Mouse (Mus musculus) lung, postnatal 0 days (tissue): ENCODE results near the gene Ktn1. TPM values are rescaled to one million over a fixed set of nuclear protein-coding genes. Genes with fewer than 3 reads are reported as not detected.

ENCODE experiments used
- ATAC-seq: fragments of 200-750 bp; cut with Nextera tagmentation; 2 replicates; pipeline ENCODE4 v1.8.0; 2017; ENCODE audit warnings: moderate library complexity
- DNase-seq: peaks from one replicate; pipeline ENCODE4 v3.0.0-alpha.2; 2016; ENCODE audit warnings: low spot score
- H3K27ac ChIP-seq: fragments of 300-500 bp; sonication (generic); 2 replicates; pipeline ENCODE4 v1.5.1; 2014; ENCODE audit warnings: antibody characterized with exemption, mild to moderate bottlenecking, low read length, mixed read lengths
- H3K27me3 ChIP-seq: fragments of 300-500 bp; sonication (generic); replicated peaks from 2 replicates; pipeline ENCODE4 v1.6.1; 2014; ENCODE audit warnings: low read length, mixed read lengths; ENCODE audit not compliant: insufficient read depth
- H3K36me3 ChIP-seq: fragments of 300-500 bp; sonication (generic); 2 replicates; pipeline ENCODE4 v1.6.1; 2014; ENCODE audit warnings: low read length, mixed read lengths; ENCODE audit not compliant: insufficient read depth
- H3K4me1 ChIP-seq: fragments of 300-500 bp; sonication (generic); 2 replicates; pipeline ENCODE4 v1.6.1; 2014; ENCODE audit warnings: antibody characterized with exemption, low read depth, low read length, mixed read lengths; ENCODE audit not compliant: insufficient read depth
- H3K4me2 ChIP-seq: fragments of 300-500 bp; sonication (generic); replicated peaks from 2 replicates; pipeline ENCODE4 v1.6.1; 2014; ENCODE audit warnings: low read depth, mild to moderate bottlenecking, low read length, moderate library complexity, mixed read lengths
- H3K4me3 ChIP-seq: fragments of 300-500 bp; sonication (generic); 2 replicates; pipeline ENCODE4 v1.5.1; 2014; ENCODE audit warnings: low read depth, low read length
- H3K9ac ChIP-seq: fragments of 300-500 bp; sonication (generic); replicated peaks from 2 replicates; pipeline ENCODE4 v1.6.1; 2014; ENCODE audit warnings: low read depth, mild to moderate bottlenecking
- H3K9me3 ChIP-seq: fragments of 300-500 bp; sonication (generic); 2 replicates; pipeline ENCODE4 v1.6.1; 2016; ENCODE audit warnings: low read length, mixed read lengths
- CTCF ChIP-seq: IDR thresholded peaks from 2 replicates; pipeline ENCODE4 v1.5.1; 2016; ENCODE audit warnings: antibody characterized with exemption, mild to moderate bottlenecking
- EP300 ChIP-seq: IDR thresholded peaks from 2 replicates; pipeline ENCODE4 v1.6.1; 2016; ENCODE audit warnings: antibody characterized with exemption, mild to moderate bottlenecking, control low read depth
- WGBS: fragments of 180-500 bp; shearing (Covaris S2); extraction: QIAGEN DNeasy Blood & Tissue Kit; methylation state at CpG from one replicate; pipeline ENCODE4 v1.1.7; 2014; 5-methylcytosine and 5-hydroxymethylcytosine counted together
- polyA plus RNA-seq: library from polyadenylated mRNA; unstranded; fragments of >200 nt; fragmentation: Nextera tagmentation; extraction: Ambion mirVana; gene quantifications from 2 replicates; pipeline ENCODE4 v1.2.1, GENCODE M21; 2015

The Ktn1 gene
- polyA plus RNA-seq, 1 experiment from 2014 or later, result 50.8 TPM

DNA sequence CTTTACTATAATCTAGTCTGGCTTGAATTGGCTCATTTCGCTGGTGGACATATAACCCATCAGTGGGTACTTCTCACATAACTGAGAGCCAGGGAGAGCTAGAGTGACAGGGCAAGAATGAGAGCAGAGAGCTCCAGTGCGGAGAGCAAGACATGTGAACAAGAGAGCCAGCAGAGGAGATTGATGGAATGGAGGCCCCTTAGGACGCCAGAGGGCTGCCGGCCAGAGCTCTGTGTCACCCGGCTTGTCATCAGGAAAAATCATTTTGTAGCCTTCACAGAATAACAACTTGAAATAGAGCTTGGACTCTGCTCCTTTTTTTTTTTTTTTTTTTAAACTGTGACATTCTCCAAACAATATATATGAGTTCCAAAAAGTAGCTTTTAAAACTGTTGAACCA, 2.0 kb upstream of the Ktn1 start:
- no peak overlapping the region for H3K27ac ChIP-seq
- H3K4me3 ChIP-seq, result no peak overlapping the region
- H3K36me3 ChIP-seq, result no peaks in the 10 kb centered on the region
- H3K27me3 ChIP-seq, result no peaks in the 10 kb centered on the region
- no peak for ATAC-seq
- no peak overlapping the region for H3K9ac ChIP-seq
- no peaks in the 10 kb centered on the region for H3K9me3 ChIP-seq
- TF ChIP-seq EP300, result no peak
- no peak for TF ChIP-seq CTCF
- H3K4me2 ChIP-seq, result no peak overlapping the region
- H3K4me1 ChIP-seq, result no peaks in the 10 kb centered on the region; the same call in 1 of the 2 replicates
- DNase-seq, result no peak
- WGBS, result 33% methylated on average over 5 of the region's 5 CpGs

- Histone ChIP-seq H3K36me3 (no peaks in the 10 kb centered on the region), H3K4me1 (no peaks in the 10 kb centered on the region; the same call in 1 of the 2 replicates), H3K9ac (no peak overlapping the region), H3K4me3 (no peak overlapping the region), H3K9me3 (no peaks in the 10 kb centered on the region), H3K4me2 (no peak overlapping the region), H3K27ac (no peak overlapping the region), H3K27me3 (no peaks in the 10 kb centered on the region)
- TF ChIP-seq CTCF, result no peak
- DNase-seq (no peak), ATAC-seq (no peak)
- 74% methylated on average over 8 of the region's 9 CpGs for WGBS
These were observed 1.3 kb upstream of the Ktn1 start for GRCm38 (mm10) chr14:47646696-47647516.

DNA sequence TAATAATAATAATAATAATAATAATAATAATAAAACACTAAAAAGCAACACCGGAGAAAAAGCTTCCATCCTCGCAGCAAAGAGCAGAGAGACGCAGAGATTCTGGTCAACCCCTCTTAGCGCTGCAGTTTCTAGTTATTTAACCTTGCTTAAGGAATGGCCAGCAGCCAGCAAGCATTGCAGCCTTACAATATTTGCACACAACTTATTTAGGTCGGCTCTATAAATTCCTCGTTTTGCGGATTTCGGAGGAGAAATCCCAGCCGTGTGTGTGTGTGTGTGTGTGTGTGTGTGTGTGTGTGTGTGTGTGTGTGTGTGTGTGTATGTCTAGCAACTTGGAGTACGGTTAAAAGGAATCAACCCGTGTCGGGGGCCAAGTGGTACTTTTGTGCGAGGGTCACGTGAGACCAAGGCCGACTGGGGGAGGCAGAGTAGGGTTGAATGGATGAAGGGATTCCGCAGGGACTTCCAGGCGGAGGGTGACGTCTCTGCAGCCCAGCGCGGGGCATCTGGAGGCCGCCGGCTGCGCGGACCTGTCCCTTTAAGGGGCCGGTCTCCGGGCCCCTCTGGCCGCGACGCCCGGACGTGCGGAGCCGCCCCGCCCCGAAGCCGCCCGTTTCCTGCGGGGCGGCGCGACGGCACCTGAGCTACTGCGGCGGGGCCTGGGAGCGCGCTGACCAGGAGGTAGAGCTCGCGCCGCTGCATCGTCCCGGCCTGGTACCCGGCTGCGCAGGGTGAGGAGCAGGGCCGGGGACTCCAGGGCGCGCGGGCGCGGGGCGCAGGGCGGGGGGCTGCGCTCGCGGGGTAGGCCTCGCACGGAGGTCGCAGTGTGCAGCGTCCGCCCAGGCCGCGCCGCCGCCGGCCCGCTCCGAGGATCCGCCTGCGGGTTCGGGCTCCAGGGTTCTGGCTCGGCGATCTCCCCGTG, 720 bp downstream of the Ktn1 start:
- ATAC-seq, result peak; percentile 97
- peak overlapping the region; percentile 84 for H3K9ac ChIP-seq
- WGBS, result under 1% methylated on average over 44 of the region's 82 CpGs
- no peaks in the 10 kb centered on the region for H3K27me3 ChIP-seq
- H3K9me3 ChIP-seq, result no peaks in the 10 kb centered on the region
- H3K36me3 ChIP-seq, result no peaks in the 10 kb centered on the region
- peak overlapping the region; percentile 95 for H3K27ac ChIP-seq
- H3K4me3 ChIP-seq, result peak overlapping the region; percentile 91
- H3K4me1 ChIP-seq, result no peaks in the 10 kb centered on the region; the same call in 1 of the 2 replicates
- H3K4me2 ChIP-seq, result peak overlapping the region; percentile 66
- peak; percentile 90 for DNase-seq
- TF ChIP-seq CTCF (no peak), EP300 (no peak)

DNA sequence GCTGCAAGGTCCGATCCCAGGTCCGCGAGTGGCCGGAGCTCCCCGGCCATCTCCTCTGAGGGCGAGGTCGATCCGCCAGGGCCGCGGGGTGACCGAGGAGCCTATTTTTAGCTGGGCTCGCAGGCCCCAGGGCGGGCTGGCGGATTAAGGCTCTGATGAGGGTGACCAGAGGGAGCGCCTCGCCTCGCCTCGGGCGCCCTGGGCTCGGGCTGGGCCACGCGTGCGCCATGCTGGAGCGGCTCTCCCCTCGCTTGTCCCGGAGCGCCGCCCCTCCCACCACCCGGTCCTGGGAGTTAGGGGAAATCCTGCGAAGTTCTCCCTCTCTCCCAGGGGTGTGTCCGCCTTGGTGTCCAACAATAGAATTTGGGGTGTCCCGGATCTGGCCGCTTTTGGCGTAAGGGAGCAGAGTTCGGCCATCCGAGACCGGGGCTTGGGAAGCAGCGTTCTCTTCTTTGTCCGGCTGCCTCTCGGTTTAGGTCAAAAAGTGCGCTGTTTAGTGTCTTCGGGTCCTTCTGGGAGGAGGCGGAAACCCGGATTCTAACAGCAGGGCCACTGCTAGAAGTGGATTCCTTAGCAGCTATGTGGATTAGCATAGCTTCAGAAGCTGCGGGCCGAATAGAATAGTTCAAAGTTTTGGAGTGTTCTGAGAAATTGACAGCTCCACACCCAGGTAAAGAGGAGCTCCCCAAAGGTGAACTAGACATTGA, 1.5 kb downstream of the Ktn1 start:
- H3K4me3 ChIP-seq, result peak overlapping the region; percentile 91
- WGBS, result under 1% methylated on average over 29 of the region's 46 CpGs
- peak overlapping the region; percentile 66 for H3K4me2 ChIP-seq
- DNase-seq (peak; percentile 68), ATAC-seq (peak; percentile 84)
- H3K9ac ChIP-seq, result peak overlapping the region; percentile 84
- TF ChIP-seq EP300 (no peak), CTCF (peak; percentile 11; the same call in 1 of the 2 replicates)
- H3K27me3 ChIP-seq, result no peaks in the 10 kb centered on the region
- H3K27ac ChIP-seq, result peak overlapping the region; percentile 95
- H3K4me1 ChIP-seq, result no peaks in the 10 kb centered on the region; the same call in 1 of the 2 replicates
- no peaks in the 10 kb centered on the region for H3K36me3 ChIP-seq
- H3K9me3 ChIP-seq, result no peaks in the 10 kb centered on the region

DNA sequence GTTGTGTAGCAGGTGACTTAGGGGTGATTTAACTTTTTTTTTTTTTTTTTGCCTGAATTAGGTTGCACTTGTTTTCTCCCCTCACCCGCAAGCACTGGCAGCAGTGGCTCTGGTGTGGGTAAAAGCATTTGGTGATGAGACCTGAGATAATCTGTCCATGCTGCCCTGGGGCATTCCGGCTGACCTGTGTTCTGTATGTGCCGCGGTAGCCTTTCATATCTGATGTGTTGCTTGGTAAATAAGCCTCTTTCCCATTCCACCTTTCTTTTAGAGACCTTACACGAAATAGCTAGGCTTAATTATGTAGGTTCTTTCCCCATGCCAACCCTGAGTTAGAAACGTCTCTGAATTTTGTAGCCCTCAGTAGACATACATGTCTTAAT, 2.1 kb downstream of the Ktn1 start:
- Histone ChIP-seq H3K27me3 (no peaks in the 10 kb centered on the region), H3K4me1 (no peaks in the 10 kb centered on the region; the same call in 1 of the 2 replicates), H3K27ac (peak overlapping the region; percentile 95), H3K36me3 (no peaks in the 10 kb centered on the region), H3K4me3 (peak overlapping the region; percentile 91), H3K9ac (peak overlapping the region; percentile 84; the same call in 1 of the 2 replicates), H3K9me3 (no peaks in the 10 kb centered on the region), H3K4me2 (peak overlapping the region; percentile 66)
- DNase-seq, result no peak
- ATAC-seq, result no peak
- no peak for TF ChIP-seq EP300
- TF ChIP-seq CTCF, result no peak
- 23% methylated on average over 6 of the region's 6 CpGs for WGBS

DNA sequence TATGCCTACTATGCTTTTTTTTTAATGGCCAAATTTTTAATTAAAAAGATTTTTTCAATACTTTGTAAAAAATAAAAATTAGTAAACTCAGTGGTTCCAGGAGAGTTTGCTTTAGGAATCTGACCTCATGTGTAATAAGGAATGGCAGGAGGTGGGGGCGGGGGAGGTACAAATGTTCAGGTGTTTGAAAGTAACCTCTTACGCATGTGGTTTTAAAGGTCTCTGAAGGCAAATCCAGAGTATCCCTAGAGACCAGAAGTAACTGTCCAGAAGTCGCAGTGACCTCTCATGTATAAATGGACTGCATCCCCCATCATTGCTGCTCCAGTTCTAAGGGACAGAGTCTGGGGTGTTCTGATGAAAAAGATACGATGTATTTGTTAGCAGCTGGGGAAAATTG, 3.0 kb downstream of the Ktn1 start:
- Histone ChIP-seq H3K27me3 (no peaks in the 10 kb centered on the region), H3K4me2 (no peak overlapping the region), H3K9ac (no peak overlapping the region), H3K36me3 (no peaks in the 10 kb centered on the region), H3K4me3 (no peak overlapping the region), H3K4me1 (no peaks in the 10 kb centered on the region; the same call in 1 of the 2 replicates), H3K27ac (no peak overlapping the region), H3K9me3 (no peaks in the 10 kb centered on the region)
- no peak for TF ChIP-seq EP300
- no peak for TF ChIP-seq CTCF
- WGBS, result 76% methylated on average over 4 of the region's 4 CpGs
- ATAC-seq, result no peak
- DNase-seq, result no peak
